Mouse (Mus musculus) liver, embryonic 14.5 days (tissue): ENCODE results near the gene Camk1g.

Source experiments
- CTCF ChIP-seq: IDR thresholded peaks from 2 replicates; pipeline ENCODE4 v1.5.1; 2016; ENCODE audit warnings: antibody characterized with exemption, low read depth, control low read depth
- EP300 ChIP-seq: IDR thresholded peaks from 2 replicates; pipeline ENCODE4 v1.6.1; 2016; ENCODE audit warnings: antibody characterized with exemption, low read depth

- TF ChIP-seq CTCF (no peak), EP300 (no peak)
Measured at GRCm38 (mm10) chr1:193327216-193327615, 42.9 kb downstream of the Camk1g start.
